Mouse (Mus musculus): ENCODE measurements around the gene C9orf72. TPM values are rescaled to one million over a fixed set of nuclear protein-coding genes. Genes with fewer than 3 reads are reported as not detected.
"Not testable (repeated sequence)": the region's sequence is repeated elsewhere in the genome, so short reads cannot be mapped to it uniquely, and the experiment has no call there.

C9orf72 gene
- 34.6 and 34.8 TPM in 2 replicates for polyA plus RNA-seq (2016; fragmentation: Nextera tagmentation; extraction: Ambion mirVana)

DNA sequence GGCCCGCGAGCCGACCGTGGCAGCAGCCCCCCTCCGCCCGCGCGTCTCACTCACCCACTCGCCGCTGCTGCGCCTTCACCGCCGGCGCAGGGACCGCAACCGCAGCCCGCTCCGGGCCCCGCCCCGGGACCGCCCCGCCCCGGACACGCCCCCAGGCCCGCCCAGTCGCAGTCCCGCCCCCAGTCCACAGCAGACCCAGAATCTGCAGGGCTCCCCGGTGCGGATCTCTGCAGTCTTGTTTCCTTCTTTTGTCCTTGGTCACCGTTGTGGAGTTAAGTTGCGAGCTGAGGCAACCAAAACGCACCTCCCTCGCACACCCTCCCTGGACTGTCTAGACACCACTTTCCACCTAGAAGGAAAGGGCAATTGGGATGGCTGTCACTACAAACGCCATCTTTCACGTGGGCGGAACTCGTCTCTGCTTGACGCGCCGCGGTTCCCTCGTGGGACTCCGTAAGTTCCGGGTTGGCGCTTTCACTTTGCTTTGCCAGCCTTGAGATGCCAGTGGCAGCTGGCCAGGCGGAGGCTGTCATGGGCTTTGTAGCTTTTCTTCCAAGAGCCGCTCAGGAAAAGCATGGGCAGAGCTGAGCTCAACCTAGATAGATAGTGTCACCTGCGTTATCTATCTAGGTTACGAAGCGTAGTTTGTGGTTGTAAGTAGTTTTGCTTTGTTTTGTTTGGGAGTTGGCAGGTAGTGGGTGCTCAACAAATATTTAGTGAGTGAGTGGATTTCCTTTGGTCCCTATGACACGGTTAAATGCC lies at the start of gene C9orf72:
TSS of gene C9orf72 (minus strand) at position 442 of the 762 bp plus-strand sequence.
- H3K27ac ChIP-seq, result peak within 1 kb of the TSS; percentile 53; the same call in 1 of the 2 replicates
- peak within 1 kb of the TSS; percentile 81 for H3K4me2 ChIP-seq (replicated peaks)
- H3K27me3 ChIP-seq (replicated peaks), result no peaks in the 10 kb centered on the region
- H3K36me3 ChIP-seq, result no peaks in the 10 kb centered on the region
- H3K4me3 ChIP-seq, result peak within 1 kb of the TSS; percentile 90
- peak within 1 kb of the TSS; percentile 92 for H3K9ac ChIP-seq
- peaks cover 5% of the 10 kb centered on the region; the same call in 1 of the 2 replicates for H3K4me1 ChIP-seq
- peak; percentile 99 for ATAC-seq (ENCODE audit: low FRiP score, low read depth)
- WGBS, result under 1% methylated on average over 46 of the region's 51 CpGs
- H3K9me3 ChIP-seq, result no peaks in the 10 kb centered on the region

DNA sequence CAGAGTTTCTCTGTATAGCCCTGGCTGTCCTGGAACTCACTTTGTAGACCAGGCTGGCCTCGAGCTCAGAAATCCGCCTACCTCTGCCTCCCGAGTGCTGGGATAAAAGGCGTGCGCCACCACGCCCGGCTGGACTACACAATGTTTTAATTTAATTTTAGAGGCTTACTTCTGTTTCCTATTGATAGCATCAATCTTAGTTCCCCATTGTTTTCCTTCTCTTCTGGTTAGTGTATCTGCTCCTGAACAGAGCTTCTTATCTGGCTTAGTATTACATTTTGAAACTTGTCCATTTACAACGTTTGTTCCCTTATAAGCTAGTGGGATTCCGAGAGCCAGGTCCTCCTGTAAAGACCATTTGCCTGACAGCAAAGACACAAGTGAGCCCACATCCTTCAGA lies 33.0 kb upstream of the C9orf72 start:
- H3K4me3 ChIP-seq, result no peak overlapping the region
- no peak overlapping the region for H3K4me2 ChIP-seq (replicated peaks)
- no peaks in the 10 kb centered on the region for H3K36me3 ChIP-seq
- H3K9me3 ChIP-seq, result no peaks in the 10 kb centered on the region
- H3K9ac ChIP-seq, result no peak overlapping the region
- ATAC-seq (ENCODE audit: low FRiP score, low read depth), result no peak
- H3K27ac ChIP-seq, result no peak overlapping the region
- H3K4me1 ChIP-seq, result no peaks in the 10 kb centered on the region
- no peaks in the 10 kb centered on the region for H3K27me3 ChIP-seq (replicated peaks)
- WGBS, result 82% methylated on average over 9 of the region's 9 CpGs

DNA sequence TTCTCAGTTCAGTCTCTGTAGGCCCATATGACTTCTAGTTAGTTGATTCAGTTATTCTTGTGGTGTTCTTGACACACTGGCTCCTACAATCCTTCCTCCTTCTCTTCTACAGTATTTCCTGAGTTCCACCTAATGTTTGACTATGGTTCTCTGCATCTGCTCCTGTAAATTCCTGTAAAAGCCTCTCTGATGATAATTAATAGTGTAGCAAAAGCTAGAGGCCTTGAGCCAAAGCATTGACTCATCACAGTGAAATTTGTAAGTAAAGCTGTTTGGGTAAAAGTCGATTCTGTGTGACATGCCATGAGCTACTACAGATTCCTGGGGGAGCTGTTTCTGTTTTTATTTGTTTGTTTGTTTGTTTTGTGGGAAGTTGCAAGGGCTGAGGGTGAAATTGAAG lies 18.0 kb upstream of the C9orf72 start:
- no peaks in the 10 kb centered on the region for H3K4me1 ChIP-seq
- H3K36me3 ChIP-seq, result no peaks in the 10 kb centered on the region
- H3K27ac ChIP-seq, result no peak overlapping the region
- 80% methylated on average over 1 of the region's 1 CpGs for WGBS
- no peaks in the 10 kb centered on the region for H3K9me3 ChIP-seq
- no peak overlapping the region for H3K9ac ChIP-seq
- no peaks in the 10 kb centered on the region for H3K27me3 ChIP-seq (replicated peaks)
- H3K4me3 ChIP-seq, result no peak overlapping the region
- ATAC-seq (ENCODE audit: low FRiP score, low read depth), result no peak
- H3K4me2 ChIP-seq (replicated peaks), result no peak overlapping the region

DNA sequence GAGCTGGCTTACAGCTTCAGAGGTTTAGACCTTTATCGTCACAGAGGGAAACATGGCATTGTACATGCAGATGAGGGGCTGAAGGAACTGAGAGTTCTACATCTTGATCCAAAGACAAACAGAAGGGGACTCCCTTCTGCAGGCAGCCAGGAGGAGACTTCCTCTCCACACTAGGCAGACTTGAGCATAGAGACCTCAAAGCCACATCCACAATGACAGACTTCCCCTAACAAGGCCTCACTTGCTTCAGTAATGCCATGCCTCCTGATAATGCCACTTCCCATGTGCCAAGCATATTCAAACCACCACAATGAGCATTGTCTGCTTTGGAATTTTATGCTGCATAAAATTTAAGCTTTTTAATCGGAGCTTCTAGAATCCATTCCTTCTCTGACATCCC lies 15.8 kb upstream of the C9orf72 start:
- Histone ChIP-seq H3K9ac (no peak overlapping the region), H3K9me3 (no peaks in the 10 kb centered on the region), H3K4me3 (no peak overlapping the region), H3K36me3 (no peaks in the 10 kb centered on the region), H3K27me3 (replicated peaks) (no peaks in the 10 kb centered on the region), H3K4me1 (no peaks in the 10 kb centered on the region), H3K27ac (no peak overlapping the region), H3K4me2 (replicated peaks) (no peak overlapping the region)
- 85% methylated on average over 2 of the region's 2 CpGs for WGBS
- no peak for ATAC-seq (ENCODE audit: low FRiP score, low read depth)

DNA sequence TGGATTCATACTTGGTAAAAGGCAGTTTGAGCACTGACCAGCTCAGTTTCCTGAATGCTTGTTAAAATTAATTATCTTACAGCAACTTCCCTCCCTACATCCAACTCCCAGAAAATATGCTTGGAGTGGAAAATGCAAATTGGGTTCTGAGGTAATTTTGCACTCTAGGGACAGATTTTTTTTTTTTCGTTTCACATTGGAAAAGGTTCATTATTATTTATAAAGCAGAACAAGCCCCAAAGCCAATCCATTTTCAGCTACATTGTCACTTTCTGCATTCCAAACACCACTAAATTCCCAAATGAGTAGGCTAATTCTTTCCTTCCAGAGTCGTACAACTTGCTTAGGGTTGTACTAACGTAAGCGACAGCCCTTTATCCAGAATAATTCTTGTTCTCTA lies 12.7 kb upstream of the C9orf72 start:
- ATAC-seq (ENCODE audit: low FRiP score, low read depth), result no peak
- H3K36me3 ChIP-seq, result no peaks in the 10 kb centered on the region
- no peak overlapping the region for H3K27ac ChIP-seq
- no peak overlapping the region for H3K4me2 ChIP-seq (replicated peaks)
- no peaks in the 10 kb centered on the region for H3K27me3 ChIP-seq (replicated peaks)
- no peaks in the 10 kb centered on the region for H3K4me1 ChIP-seq
- no peak overlapping the region for H3K9ac ChIP-seq
- H3K4me3 ChIP-seq, result no peak overlapping the region
- 74% methylated on average over 4 of the region's 4 CpGs for WGBS
- H3K9me3 ChIP-seq, result no peaks in the 10 kb centered on the region

DNA sequence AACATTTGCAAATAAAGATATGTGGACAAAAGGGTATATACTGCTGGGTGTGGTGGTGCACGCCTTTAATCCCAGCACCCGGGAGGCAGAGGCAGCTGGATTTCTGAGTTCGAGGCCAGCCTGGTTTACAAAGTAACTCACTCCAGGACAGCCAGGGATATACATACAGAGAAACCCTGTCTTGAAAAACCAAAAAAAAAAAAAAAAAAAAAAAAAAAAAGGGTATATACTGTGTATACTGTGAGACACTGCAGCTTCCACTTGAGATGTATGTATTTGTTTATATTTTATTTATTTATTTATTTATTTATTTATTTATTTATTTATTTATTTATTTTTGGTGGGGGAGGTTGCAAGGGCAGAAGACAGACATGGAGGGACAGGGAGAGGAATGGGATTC lies 12.3 kb upstream of the C9orf72 start:
- not testable (repeated sequence) for ATAC-seq (ENCODE audit: low FRiP score, low read depth); H3K27me3 ChIP-seq (replicated peaks); H3K9me3 ChIP-seq; H3K4me3 ChIP-seq; H3K27ac ChIP-seq; H3K36me3 ChIP-seq; H3K4me1 ChIP-seq; H3K4me2 ChIP-seq (replicated peaks); H3K9ac ChIP-seq
- WGBS, result 90% methylated on average over 3 of the region's 3 CpGs

DNA sequence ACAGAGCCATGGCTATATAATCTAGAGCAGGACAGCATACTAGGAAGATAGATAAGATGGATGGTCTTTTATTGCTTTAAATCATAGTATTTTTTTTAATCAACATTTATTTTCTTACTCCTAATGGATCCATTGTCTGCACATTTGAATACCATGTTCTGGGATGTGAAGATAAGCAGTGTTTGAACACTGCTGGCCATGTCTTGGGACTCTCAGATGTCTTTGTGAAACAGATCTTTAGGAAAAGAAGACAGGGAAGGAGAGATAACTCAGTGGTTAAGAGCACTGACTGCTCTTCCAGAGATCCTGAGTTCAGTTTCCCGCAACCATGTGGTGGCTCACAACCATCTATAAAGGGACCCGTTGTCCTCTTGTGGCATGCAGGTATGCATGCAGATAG lies 10.3 kb upstream of the C9orf72 start:
- Histone ChIP-seq H3K4me3 (no peak overlapping the region), H3K9ac (no peak overlapping the region), H3K36me3 (no peaks in the 10 kb centered on the region), H3K4me2 (replicated peaks) (no peak overlapping the region), H3K27me3 (replicated peaks) (no peaks in the 10 kb centered on the region), H3K9me3 (no peaks in the 10 kb centered on the region), H3K27ac (no peak overlapping the region), H3K4me1 (no peaks in the 10 kb centered on the region)
- no peak for ATAC-seq (ENCODE audit: low FRiP score, low read depth)
- 94% methylated on average over 2 of the region's 2 CpGs for WGBS

DNA sequence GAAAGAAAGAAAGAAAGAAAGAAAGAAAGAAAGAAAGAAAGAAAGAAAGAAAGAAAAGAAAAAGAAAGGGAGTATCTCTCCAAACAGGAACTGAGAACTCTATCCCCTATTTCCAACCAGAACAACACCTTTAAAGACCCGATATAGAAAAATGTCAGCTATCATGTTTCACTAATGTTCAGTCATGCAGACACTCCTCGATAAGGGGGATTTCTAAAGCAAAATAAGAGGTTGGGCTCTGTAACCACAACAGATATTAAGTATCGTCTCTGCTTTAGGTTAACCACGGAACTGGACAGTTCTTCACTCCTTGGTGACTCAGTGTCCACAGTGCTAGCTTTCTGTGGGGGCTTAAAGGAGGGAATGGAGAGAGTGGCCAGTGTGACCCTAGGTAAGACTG lies 2.3 kb upstream of the C9orf72 start:
- no peaks in the 10 kb centered on the region for H3K9me3 ChIP-seq
- no peak overlapping the region for H3K9ac ChIP-seq
- H3K4me2 ChIP-seq (replicated peaks), result no peak overlapping the region
- H3K27me3 ChIP-seq (replicated peaks), result no peaks in the 10 kb centered on the region
- H3K27ac ChIP-seq, result no peak overlapping the region
- H3K4me1 ChIP-seq, result peaks cover 5% of the 10 kb centered on the region; the same call in 1 of the 2 replicates
- H3K4me3 ChIP-seq, result no peak overlapping the region
- no peaks in the 10 kb centered on the region for H3K36me3 ChIP-seq
- no peak for ATAC-seq (ENCODE audit: low FRiP score, low read depth)
- 82% methylated on average over 4 of the region's 4 CpGs for WGBS

DNA sequence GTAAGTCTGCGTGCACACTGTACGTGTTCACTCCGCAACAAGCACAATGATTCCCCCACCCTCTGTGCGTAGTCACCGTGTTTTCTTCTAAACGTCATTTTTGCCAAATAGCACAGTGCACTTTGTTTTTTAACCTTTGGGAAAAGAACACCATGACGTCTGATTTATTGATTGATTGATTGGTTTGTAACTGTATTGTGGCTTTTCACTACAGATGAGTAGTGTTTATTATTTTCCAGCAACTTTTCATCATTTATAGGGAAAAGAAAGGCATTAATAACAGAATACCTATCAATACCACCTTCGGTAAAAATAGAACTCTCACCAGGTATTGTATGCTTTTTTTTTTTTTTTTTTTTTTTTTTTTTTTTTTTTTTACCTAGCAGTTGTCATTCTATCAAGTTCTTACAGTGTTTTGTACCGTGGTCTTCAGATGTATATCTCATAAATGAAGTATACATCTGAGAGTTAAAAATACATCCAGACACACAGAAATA lies 569 bp upstream of the C9orf72 start:
- Histone ChIP-seq H3K4me3 (peak overlapping the region; percentile 90), H3K9ac (peak overlapping the region; percentile 92), H3K27me3 (replicated peaks) (no peaks in the 10 kb centered on the region), H3K4me2 (replicated peaks) (peak overlapping the region; percentile 81), H3K36me3 (no peaks in the 10 kb centered on the region), H3K27ac (no peak overlapping the region), H3K9me3 (no peaks in the 10 kb centered on the region), H3K4me1 (peaks cover 5% of the 10 kb centered on the region; the same call in 1 of the 2 replicates)
- peak; percentile 51 for ATAC-seq (ENCODE audit: low FRiP score, low read depth)
- 14% methylated on average over 9 of the region's 9 CpGs for WGBS

DNA sequence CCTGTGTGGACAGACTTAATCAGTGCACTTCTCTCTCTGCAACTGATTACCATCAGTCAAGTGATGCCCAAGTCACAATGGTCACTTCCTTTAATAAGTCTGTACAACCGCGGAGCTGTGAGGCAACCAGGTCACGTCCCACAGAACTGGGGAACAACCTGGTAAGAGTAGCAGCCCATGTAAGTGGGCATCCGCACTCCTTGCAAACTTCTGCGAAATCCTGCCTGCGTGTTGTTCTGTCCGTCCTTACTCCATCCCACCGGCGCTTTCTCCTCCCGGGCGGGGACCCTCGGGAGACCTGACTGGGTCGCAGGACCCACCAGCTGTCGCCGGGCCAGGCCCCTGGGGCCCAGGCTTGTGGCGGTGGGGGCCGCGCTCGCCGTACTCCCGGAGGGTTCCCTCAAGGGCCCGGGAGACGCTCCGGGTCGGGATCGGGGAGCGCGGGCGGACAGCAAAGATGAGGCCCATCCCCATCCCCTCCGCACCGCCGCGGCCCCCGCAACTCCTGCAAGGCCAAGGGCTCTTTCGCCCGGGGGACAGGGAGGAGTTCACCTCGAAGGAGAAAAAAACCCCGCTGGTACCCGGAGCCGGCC lies 738 bp downstream of the C9orf72 start:
- peak; percentile 79 for ATAC-seq (ENCODE audit: low FRiP score, low read depth)
- H3K27ac ChIP-seq, result peak overlapping the region; percentile 53; the same call in 1 of the 2 replicates
- WGBS, result under 1% methylated on average over 40 of the region's 40 CpGs

DNA sequence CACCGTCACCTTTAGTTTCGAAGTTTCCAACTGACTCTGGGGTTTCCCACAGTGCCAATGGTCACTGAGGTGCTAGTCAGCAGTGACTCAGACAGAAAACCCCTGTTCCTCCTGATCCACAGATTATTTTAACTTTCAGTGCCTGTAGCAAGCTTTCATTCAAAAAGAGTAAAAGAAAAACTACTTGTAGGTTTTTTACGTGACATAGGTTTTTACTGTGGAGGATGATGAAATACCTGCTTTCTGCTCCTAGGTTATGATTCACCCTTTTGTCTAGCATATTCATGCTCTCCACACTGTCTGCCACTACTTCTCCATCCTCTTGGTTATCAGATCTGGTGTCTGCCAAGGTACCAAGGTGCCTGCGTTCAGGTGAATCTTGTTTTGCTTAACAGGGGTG lies 1.9 kb downstream of the C9orf72 start:
- Histone ChIP-seq H3K27ac (no peak overlapping the region), H3K36me3 (no peaks in the 10 kb centered on the region), H3K4me1 (peaks cover 5% of the 10 kb centered on the region; the same call in 1 of the 2 replicates), H3K27me3 (replicated peaks) (no peaks in the 10 kb centered on the region), H3K9ac (no peak overlapping the region), H3K4me3 (no peak overlapping the region), H3K4me2 (replicated peaks) (peak overlapping the region; percentile 81; the same call in 1 of the 2 replicates), H3K9me3 (no peaks in the 10 kb centered on the region)
- WGBS, result 90% methylated on average over 4 of the region's 4 CpGs
- ATAC-seq (ENCODE audit: low FRiP score, low read depth), result no peak

More for the DNA sequence above, 738 bp downstream of the C9orf72 start:
- Histone ChIP-seq H3K27me3 (replicated peaks) (no peaks in the 10 kb centered on the region), H3K4me3 (peak overlapping the region; percentile 90), H3K4me2 (replicated peaks) (peak overlapping the region; percentile 81), H3K36me3 (no peaks in the 10 kb centered on the region), H3K9ac (peak overlapping the region; percentile 92), H3K4me1 (peaks cover 5% of the 10 kb centered on the region; the same call in 1 of the 2 replicates), H3K9me3 (no peaks in the 10 kb centered on the region)

DNA sequence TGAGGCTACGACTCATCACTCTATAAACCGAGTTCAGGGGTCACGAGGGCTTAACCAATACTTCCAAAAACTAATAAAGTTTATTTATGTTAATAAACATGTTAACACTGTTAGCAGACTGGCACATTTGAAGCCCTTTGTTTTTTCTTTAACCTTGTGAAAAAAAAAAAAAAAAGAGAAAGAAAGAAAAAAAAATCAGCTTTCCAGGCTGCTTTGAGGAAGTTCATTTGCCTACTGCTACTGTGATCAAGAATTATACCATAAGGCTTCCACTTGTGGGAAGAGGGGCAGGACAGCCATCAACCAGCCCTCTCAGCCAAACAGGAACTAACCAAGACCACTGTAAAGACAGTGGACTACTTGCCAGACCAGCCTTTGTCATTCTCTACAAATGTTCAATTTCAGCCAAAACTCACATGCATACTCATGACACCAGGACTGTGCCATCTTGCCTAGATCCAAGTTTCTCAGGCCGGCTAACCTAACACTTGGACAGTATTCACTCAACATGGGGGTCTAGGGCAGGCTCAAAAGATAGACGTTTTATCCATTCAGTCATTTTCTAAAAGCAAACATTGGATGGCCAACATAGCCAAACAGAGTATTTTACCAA lies 2.5 kb downstream of the C9orf72 start:
- Histone ChIP-seq H3K4me1 (peaks cover 5% of the 10 kb centered on the region; the same call in 1 of the 2 replicates), H3K9me3 (no peaks in the 10 kb centered on the region), H3K9ac (no peak overlapping the region), H3K4me2 (replicated peaks) (no peak overlapping the region), H3K27me3 (replicated peaks) (no peaks in the 10 kb centered on the region), H3K27ac (no peak overlapping the region), H3K36me3 (no peaks in the 10 kb centered on the region), H3K4me3 (no peak overlapping the region)
- WGBS, result 84% methylated on average over 5 of the region's 5 CpGs
- no peak for ATAC-seq (ENCODE audit: low FRiP score, low read depth)
